Mouse (Mus musculus) megakaryocyte progenitor cell, adult 5-6 weeks (primary cell): ENCODE measurements around the gene Prkch. TPM values are rescaled to one million over a fixed set of nuclear protein-coding genes. Genes with fewer than 3 reads are reported as not detected.

Source experiments
- ATAC-seq: replicated peaks from 2 replicates; pipeline ENCODE4 v1.8.0; 2016; ENCODE audit warnings: mild to moderate bottlenecking, moderate TSS enrichment, inconsistent platforms; ENCODE audit not compliant: poor library complexity
- total RNA-seq, 2 experiments: library from RNA; stranded (forward) in 1 of 2; stranded (reverse) in 1 of 2; fragments of 157-497, 149-512 nt in 1 of 2; fragments of 200-1000 nt in 1 of 2; gene quantifications; 2 replicates each; pipeline versions ENCODE4 v1.2.3 to v1.2.4; 2015 to 2017

Prkch gene
- total RNA-seq, 2 experiments from 2014 or later = 4.5 to 7.5 TPM

DNA sequence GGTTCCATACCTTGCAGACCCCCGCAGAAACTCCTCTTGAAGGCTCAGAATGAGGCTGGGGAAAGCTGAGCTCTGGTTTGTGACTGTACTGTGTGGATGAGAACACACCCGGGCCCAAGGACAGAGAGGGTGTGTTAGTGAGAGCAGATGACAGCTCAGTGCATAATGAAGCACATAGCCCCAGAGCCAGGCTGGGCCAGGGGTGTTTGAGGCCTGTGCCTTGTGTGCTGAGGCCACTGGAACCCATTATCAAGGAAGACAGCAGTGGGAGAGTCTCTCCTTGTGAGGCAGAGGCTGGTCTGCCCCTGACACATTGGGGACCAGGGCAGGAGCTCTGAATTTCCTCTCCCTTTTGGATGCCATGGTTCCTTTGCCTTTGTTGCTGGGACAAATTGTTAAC lies 231.3 kb downstream of the Prkch start:
- no peak for ATAC-seq

DNA sequence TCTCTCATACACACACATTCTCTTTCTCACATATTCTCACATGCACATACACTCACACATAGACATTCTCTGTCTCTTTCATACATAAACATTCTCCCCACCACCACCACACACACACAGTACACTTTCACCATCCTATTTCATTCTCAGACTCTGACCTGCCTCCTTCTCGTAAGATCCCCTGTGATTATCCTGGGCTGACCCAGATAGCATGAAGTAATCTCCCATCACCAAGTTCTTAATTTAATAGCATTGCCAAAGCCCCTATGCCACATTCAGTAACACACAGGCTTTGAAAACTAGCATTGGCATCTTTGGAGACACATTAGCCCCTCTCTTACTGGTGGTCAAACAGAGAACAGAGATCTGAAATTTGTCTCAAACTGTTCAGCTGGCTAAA lies 232.3 kb downstream of the Prkch start:
- no peak for ATAC-seq

- no peak for ATAC-seq
These were observed 234.2 kb downstream of the Prkch start for GRCm38 (mm10) chr12:73818801-73819200.

- no peak for ATAC-seq
These were observed 236.6 kb downstream of the Prkch start for GRCm38 (mm10) chr12:73821176-73821575.

GRCm38 (mm10) chr12:73822331-73822730 lies 237.7 kb downstream of the Prkch start:
- no peak for ATAC-seq

DNA sequence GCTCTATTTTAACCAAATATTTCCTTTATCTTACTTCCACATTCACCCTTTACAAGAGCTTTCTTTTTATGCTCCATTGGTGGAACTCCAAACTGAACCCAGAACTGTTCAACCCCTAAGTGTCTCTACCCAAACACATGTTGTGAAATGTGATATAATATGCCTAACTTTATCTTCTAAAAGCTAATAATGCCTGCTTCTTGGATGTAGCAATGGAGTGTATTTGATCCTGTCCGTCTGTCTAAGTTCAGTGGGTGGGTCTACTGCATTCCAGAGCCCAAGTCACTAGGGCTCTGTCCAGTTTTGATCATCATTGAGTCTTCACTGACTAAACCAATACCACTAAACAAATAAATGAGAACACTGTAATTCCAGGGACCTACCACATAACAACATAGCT lies 240.2 kb downstream of the Prkch start:
- ATAC-seq = no peak

Other genes with a start within 250 kb of the Prkch start
- not detected in 2 replicates for gene Tmem30b, start 38.4 kb upstream of the Prkch start, total RNA-seq (2015)
- gene Tmem30b, start 38.4 kb upstream of the Prkch start, total RNA-seq (2017) = not detected in 2 replicates